Mouse (Mus musculus) CD4-positive, CD25-positive, alpha-beta regulatory T cell, adult 2 months (primary cell): ENCODE measurements around the gene Slc25a33.
A peak's percentile ranks its signal among the peaks of the same experiment; 100 is the strongest.

Source experiments
- DNase-seq: peaks from one replicate; pipeline ENCODE4 v3.0.0-alpha.2; 2012; ENCODE audit warnings: low read depth, low spot score

Gene Slc25a33

DNA sequence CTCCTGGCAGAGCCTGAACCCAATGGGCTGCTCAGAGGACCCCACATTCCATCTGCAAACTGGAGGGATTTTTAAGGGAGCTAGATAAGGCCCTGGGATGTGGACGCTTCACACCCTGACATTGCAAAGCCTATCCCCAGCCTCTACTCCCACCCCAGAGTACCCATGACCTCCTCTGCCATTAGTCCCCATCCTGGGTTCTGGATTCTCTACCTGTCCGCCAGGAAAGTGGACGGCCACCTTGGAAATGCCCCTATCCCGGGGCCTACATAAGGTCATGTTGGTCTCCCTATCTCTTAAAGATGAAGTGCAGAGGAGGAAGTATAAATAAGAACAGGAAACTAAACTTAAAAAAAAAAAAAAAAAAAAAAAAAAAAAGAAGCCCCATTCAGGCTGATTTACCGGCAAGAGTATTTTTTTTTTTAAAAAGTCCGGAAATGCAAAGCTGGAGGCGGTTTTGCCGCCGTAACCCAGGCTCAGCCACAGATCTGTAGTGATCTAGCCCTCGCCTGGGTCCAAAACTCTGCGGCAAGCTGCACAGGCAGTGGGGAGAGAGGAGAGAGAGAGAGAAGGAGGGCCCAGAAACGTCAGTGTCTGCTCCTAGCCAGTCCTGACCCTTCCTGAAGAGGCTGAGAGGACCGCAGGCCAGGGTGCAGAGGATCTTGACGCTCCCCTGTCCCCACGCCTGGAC lies 76.4 kb downstream of the Slc25a33 start:
- DNase-seq: peak; percentile 84

- DNase-seq: peak; percentile 63
These were observed 77.7 kb downstream of the Slc25a33 start for GRCm38 (mm10) chr4:149696189-149696971.
